Mouse (Mus musculus) central nervous system, embryonic 14 days (tissue): Measurements from ENCODE around the gene Pdf. TPM values are rescaled to one million over a fixed set of nuclear protein-coding genes. Genes with fewer than 3 reads are reported as not detected.

Source experiments
- polyA plus RNA-seq: library from polyadenylated mRNA; depleted of rRNA; stranded (reverse); fragments of >200 nt; gene quantifications from 2 replicates; pipeline ENCODE4 v1.2.3, GENCODE M21; 2012; rRNA removed

The Pdf gene
- 19.6 and 24.9 TPM in 2 replicates for polyA plus RNA-seq

GRCm38 (mm10) chr8:107048061-107048941 lies at the start of gene Pdf:
Gene Pdf (minus strand): TSS chr8:107048614.

GRCm38 (mm10) chr8:107096366-107097036 lies 48.1 kb upstream of the Pdf start, which contains the start of gene Terf2:
Gene Terf2 (minus strand): TSS chr8:107096547.

GRCm38 (mm10) chr8:107065511-107066496 lies 17.4 kb upstream of the Pdf start, which contains the start of gene Tmed6:
Gene Tmed6 (minus strand): TSS chr8:107065644.

GRCm38 (mm10) chr8:107056076-107056972 lies 7.9 kb upstream of the Pdf start, which contains the start of the genes Cog8 and Nip7:
Gene Cog8 (minus strand): TSS chr8:107056689.
Gene Nip7 (plus strand): TSS chr8:107056877.

GRCm38 (mm10) chr8:107030650-107031576 lies 17.5 kb downstream of the Pdf start, which contains the start of gene Vps4a:
Gene Vps4a (plus strand): TSS chr8:107031222.

Other genes starting within 250 kb of the Pdf start
- 5.6 and 6.7 TPM in 2 replicates for gene Has3, start 178.4 kb downstream of the Pdf start, polyA plus RNA-seq
- gene Utp4, start 155.0 kb downstream of the Pdf start, polyA plus RNA-seq: 36.3 and 38.3 TPM in 2 replicates
- gene Sntb2, start 112.9 kb downstream of the Pdf start, polyA plus RNA-seq: 4.6 and 6.1 TPM in 2 replicates
- 88.0 and 91.0 TPM in 2 replicates for gene Vps4a, start 17.4 kb downstream of the Pdf start, polyA plus RNA-seq
- 47.0 and 49.7 TPM in 2 replicates for gene Cog8, start 8.1 kb upstream of the Pdf start, polyA plus RNA-seq
- 116 and 148 TPM in 2 replicates for gene Nip7, start 8.3 kb upstream of the Pdf start, polyA plus RNA-seq
- not detected in 2 replicates for gene Tmed6, start 17.0 kb upstream of the Pdf start, polyA plus RNA-seq
- gene Terf2, start 47.9 kb upstream of the Pdf start, polyA plus RNA-seq: 49.5 and 52.6 TPM in 2 replicates
- 79.0 and 89.8 TPM in 2 replicates for gene Cyb5b, start 102.0 kb upstream of the Pdf start, polyA plus RNA-seq
- gene Nfat5, start 244.9 kb upstream of the Pdf start, polyA plus RNA-seq: 34.9 and 42.2 TPM in 2 replicates